Mouse (Mus musculus) forelimb bud, embryonic 11.5 days (tissue): ENCODE data around the gene Flvcr2.

ENCODE experiments used
- DNase-seq: peaks from one replicate; pipeline ENCODE4 v3.0.0-alpha.2; 2012; ENCODE audit warnings: low read depth, low spot score

The Flvcr2 gene

DNA sequence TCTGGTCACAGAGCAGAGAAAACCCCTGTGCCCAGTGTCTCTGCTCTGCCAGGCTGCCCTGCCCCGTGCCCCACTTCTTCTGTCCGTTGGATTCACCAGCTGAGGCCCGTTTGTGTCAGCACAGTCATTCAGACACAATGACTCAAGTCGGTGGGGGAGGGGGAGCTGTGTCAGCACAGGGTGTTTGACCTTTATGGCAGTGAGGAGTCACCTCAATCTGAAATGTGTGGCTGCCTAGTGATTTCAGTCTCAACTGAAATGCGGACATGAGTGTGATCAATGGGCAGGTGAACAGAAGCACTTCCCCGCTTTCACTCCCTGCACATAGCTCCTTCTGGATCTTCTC, 16.4 kb upstream of the Flvcr2 start:
- no peak for DNase-seq

DNA sequence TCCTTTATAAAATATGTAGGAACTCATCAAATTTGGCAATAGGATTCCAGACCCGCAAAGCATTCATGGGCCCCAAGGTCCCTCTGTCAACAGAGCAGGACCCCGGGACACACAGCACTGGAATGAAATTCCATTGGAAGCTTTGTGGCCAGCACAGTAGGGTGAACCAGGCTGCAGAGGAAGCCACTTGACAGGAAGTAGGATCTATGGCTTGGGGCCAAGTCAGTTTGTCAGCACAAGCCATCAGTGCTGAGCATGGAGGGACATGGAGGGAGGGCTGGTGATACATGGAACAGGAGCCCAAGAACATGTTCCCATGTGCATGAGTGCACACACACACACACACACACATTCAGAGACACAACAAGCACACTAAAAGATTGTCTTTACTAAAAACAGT, 10.1 kb upstream of the Flvcr2 start:
- no peak for DNase-seq

DNA sequence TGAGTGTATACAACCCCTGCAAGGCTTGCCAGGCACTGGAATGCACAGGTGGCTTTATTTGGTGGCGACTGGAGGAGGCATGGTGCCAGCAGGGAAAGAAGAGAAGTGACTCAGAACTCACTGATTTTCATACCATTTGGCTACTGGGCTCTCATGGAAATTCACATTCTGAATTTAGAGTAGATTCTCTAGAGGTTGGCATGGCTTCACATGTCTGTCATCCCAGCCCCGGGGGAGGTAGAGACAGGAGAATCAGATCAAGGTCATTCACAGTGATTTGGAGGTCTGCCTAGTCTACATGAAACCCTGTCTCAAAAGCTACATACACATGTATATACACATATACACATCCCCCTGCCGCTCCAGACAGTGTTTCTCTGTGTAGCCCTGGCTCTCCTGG, 9.4 kb upstream of the Flvcr2 start:
- DNase-seq = no peak

DNA sequence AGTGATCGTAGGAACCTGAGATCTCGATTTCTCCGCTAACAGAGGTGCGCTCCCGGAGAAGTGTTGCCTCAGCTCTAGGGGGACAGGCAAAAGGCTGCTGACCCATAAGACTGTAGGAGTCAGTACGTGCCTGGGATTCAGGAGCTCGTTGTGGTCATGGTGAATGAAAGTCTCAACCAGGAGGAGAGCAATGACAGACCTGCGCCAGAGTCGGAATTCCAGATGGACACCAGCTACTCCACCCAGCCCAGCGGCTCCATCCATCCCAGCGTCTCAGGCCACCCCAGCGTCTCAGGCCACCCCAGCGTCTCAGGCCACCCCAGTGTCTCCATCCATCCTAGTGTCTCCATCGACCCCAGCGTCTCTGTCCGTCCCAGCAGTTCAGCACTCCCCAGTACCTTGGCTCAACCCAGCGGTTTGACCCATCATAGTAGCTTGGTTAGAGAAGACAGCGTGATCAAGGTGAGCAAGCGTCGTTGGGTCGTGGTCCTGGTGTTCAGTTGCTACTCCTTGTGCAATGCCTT, 419 bp downstream of the Flvcr2 start:
- no peak for DNase-seq

DNA sequence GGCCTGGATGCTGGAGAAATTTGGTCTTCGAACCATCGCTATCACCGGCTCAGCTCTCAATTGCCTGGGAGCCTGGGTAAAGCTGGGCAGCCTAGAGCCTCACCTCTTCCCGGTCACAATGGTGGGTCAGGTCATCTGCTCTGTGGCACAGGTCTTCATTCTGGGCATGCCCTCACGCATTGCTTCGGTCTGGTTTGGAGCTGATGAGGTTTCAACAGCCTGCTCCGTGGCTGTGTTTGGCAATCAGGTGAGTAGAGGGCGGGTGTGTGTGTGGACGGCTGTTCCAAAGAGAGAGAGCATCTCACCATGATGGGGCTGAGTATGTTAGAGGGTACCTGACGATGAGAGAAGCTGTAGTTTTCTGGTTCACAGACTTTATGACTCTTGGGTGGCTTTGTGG, 1.0 kb downstream of the Flvcr2 start:
- no peak for DNase-seq

DNA sequence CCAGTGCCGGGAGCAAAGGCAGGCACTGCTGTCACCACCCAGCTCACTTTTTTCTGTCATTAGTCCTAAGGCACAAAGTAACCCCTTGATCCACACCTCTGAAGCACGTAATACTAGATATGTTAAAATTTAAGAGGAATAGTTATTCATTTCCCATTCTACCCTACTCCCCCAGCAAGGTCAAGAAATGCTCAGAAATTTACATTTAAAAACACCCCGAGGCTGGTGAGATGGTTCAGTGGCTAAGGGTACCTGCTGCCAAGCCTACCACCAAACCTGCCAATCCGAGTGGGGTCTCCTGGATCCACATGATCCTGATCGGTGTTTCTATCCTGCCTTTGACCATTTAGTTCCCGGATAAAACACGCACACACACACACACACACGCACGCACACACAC, 3.5 kb downstream of the Flvcr2 start:
- DNase-seq = no peak

DNA sequence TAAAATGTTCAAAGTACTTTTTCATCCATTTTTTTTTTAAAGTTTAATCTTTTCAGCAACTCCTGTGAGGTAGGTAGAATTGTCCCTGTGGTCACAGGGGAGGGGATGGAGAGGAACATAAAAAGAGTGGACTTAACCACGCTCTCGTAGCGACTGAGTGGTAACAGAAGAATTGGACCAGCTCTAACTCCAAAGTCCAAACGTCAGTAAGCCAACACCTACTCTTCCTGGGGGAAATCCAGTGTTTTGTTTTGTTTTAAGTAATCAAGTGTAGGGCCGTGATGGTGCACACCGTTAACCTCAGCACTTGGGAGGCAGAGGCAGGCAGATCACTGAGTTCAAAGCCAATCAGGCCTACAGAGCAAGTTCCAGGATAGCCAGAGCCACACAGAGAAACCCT, 5.8 kb downstream of the Flvcr2 start:
- DNase-seq = no peak

DNA sequence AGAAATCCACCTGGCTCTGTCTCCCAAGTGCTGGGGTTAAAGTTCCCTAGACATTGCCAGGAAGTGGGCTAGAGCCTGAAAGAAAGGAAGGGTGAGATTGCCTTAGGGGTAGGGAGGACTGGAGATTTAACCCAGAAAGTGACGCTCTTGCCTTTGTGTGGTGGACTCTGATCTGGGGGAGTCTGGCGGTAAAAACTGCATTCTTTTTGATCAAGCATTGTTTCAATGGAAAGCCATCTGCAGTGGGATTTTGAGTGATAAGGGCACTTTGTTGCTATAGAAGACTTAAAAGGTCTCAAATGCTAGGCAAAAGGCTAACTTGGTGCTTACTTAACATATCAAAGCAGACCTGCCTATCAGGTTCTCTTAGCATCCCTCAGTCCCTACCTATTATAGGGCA, 6.9 kb downstream of the Flvcr2 start:
- DNase-seq = no peak

DNA sequence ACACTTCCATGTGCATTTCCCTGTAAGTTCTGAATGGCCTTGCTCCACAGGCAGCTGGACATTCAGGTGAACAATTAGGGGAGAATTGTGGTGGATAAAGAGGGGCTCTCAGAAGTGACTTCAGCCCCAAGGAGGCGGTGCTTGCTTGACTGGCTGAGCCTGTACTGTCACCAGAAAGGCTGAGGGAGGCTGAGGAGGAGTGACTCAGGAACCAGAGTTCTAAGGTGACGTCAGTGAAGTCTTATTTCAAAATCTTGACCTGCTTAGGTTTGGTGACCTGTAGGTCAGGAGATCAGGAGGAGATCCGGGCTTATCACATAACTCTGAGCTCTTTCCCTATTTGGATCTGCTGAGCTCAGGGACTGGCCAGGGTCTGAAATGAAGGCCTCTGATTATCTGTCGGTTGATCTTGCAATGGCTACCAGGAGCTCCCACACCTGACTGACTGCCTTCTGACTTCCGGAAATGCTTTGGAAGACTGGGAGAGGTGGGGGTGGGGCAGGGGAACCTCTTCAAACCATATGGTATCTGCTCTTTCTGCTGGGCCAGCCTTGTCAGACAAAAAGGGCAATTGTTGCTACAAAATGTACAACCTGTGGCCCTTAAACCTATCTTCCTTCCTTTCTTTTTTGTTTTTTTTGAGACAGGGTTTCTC, 8.4 kb downstream of the Flvcr2 start:
- no peak for DNase-seq

DNA sequence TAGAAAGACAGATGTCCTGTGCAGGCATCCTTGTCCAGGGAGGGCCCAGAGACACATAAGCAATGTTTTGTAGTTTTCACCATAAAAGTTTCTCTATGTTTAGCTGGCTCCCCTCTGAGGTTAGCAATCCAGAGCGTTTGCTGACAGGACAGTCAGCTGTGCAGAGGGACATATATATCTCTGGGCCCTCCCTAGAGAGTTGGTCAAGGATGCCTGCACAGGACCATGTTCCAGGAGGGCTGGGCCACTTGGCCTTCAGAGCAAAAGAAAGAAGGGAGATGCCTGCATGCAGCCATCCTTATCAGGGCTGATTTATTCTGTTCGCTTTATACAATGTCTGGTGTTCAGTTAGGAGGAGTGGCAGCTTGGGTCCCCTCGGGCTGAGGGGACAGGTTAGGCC, 10.1 kb downstream of the Flvcr2 start:
- DNase-seq = no peak

DNA sequence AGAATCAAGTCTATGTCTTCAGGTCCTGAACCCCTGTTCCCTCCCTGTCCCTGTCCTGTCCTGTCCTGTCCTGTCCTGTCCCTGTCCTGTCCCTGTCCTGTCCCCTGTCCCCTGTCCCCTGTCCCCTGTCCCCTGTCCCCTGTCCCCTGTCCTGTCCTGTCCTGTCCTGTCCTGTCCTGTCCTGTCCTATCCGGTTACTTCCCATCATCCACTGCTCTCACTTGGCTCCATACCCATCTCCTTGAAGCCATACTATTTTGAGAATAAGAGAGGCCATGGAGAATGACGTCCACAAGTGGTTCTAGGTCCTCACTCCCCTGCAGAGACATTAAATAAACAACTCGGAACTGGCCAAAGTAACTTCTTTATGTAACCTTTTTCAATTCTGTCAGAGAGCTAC, 10.7 kb downstream of the Flvcr2 start:
- no peak for DNase-seq

DNA sequence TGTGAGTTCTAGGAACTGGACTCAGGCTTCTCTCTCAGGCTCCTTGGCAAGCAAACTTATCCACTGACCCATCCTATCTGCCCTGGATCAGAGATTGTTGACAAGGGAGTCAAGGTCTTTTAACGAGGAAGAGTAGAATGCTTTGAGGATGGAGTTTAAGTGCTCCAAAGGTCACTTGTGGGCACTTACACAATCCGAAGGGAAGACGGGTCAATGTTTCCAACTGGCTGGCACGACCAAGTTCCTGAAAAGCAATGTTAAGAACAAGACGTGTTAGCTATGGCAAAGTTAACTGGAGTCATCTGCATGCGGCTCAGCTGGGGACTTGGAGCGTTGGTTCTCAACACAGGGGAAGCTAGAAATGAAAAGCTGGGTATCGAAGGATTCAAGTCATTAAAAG, 12.4 kb downstream of the Flvcr2 start:
- DNase-seq = no peak

DNA sequence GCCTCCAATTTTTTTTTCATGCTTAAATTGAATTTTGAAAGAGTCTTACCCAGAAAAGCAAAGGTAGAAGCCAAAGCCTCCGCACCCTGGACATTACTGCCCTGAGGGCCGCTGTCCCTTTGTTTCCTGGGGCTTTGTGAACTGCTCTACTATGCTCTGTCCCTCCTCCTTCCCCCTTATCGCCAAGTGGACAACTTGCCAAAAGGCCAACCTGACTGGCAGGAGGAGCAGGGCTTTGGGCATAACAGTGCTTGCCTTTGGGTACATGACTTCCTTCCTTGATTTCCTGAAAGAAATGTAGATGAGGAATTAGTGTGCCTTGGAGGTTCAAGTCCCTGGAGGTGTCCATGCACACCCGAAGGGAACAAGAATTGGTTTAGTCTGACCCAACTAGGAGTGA, 15.1 kb downstream of the Flvcr2 start:
- DNase-seq = no peak

DNA sequence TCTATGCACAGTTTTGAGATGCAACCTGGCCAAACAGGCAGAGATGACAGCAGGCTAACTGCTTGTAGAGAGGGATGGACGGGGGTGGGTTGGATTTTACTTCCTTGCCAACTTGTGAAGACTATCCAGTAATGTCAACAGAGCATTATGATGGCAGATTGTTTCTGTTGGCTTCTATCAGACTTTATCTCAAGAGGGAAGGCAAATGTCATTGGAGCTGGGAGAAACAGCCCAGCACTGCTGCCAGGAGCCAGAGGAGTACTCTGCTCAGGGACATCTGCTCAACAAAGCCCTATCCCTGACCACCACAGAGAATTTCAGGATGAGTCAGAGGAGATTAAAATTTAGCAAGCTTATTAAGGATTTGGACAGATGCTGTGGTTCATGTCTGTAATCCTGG, 18.3 kb downstream of the Flvcr2 start:
- no peak for DNase-seq

DNA sequence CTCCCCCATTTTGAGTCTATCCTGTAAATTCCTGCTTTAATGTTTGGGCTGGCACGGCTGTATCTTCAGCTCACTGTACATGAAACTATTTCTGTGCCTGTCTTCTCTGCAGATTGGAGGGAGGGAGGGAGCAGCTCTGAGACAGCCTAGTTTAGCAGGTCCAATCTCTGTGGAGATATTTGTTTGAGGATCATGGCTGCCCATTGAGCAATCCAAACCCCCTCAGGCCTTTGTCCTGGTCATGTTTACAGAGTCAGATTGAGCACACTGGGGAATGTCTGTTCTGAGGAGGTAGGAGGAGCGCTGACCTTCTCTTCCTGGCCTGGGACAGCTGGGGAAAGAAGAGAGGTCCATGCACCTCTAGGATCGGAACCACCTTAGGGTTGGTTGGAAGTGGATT, 19.9 kb downstream of the Flvcr2 start:
- no peak for DNase-seq

DNA sequence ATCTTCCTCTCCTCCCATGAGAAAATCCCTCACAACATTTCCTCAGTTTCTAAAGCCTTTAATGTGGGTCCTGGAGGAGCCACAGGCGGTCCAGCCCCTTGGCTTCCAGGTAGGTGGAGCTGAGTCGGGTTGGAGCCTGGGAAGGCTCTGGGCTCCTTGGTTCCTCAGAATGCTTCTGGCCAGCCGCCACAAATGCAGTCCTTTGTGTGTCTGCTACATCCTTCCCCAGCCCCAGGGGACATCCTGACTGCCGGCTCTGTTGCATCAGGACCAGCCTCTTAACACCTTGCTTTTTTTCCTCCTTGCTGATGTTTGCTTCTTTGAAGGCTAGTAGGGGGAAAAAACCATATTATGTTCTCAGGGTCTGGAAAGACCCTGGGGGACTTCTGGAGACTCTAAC, 21.4 kb downstream of the Flvcr2 start:
- no peak for DNase-seq

DNA sequence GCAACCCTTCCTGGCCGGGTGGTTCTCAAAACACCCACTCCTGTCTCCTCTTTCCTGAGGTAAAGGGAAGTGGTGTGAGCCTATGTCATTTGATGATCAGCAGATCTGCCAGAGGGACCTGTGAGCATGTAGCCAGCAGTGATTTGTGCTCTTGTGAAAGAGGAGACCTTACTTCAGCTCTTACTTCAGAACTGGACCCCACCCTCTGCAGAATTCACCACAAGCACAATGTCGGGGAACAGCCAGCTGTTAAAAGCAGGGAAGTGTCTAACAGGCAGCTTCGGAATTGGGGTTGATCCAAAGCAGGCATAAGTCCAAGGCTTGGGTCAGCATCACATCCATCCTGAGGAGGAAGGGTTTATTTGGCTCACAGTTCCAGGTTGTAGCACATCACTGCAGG, 25.0 kb downstream of the Flvcr2 start:
- DNase-seq = no peak

DNA sequence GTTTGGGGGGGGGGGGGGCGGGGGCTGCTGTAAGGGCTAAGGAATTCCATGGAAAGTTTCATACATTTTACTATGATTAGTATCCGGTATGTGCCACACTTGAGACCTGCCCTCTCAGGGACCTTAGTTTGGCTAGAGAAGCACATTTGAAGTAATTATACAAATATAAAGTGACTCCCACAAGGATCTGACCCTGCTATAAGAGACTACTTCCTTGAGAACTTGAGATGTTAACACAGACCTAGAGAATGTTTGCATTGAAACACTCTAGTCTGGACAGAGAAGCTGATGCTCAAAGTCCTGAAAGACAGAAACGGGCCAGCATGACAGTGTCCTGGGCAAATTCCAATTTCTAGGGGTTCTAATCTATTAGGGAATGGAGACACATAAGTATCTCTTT, 32.6 kb downstream of the Flvcr2 start:
- no peak for DNase-seq

DNA sequence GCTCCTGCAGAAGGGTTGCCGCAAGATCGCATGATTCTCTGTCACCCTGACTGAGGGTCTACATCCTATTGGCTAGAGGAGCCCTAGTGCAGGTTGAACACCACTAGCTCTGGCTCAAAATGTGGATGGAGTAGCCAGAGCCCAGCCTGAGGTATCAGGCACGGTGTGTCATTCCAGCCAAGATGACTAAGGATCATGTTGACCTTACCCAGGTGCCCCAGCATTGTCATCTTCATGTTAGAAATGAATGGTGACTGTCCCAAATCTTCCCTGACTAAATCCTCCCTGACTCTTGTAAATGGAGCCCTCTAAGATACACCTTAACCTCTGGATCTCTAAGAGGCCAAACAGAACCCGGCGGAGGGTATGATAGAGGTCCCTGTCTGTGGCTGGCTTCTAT, 33.4 kb downstream of the Flvcr2 start:
- DNase-seq = no peak

DNA sequence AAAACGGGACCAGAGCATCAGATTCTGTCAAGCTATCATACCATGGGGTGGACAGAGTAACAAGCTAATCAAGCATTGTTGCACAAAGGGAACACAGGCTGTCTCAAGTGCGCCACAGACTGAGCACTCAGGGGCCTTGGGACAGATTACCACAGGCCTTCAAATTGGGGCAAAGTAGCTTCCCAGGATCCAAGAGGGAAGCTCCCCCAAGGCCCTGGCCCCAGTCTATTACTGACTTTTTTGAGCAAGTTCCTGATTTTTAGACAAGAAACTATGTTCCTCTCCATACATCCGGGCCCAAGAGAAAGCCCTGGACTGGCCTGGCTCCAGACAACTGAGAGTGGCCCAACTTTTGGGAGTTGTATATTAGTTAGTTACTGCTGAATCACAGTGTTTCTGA, 35.3 kb downstream of the Flvcr2 start:
- DNase-seq = no peak

DNA sequence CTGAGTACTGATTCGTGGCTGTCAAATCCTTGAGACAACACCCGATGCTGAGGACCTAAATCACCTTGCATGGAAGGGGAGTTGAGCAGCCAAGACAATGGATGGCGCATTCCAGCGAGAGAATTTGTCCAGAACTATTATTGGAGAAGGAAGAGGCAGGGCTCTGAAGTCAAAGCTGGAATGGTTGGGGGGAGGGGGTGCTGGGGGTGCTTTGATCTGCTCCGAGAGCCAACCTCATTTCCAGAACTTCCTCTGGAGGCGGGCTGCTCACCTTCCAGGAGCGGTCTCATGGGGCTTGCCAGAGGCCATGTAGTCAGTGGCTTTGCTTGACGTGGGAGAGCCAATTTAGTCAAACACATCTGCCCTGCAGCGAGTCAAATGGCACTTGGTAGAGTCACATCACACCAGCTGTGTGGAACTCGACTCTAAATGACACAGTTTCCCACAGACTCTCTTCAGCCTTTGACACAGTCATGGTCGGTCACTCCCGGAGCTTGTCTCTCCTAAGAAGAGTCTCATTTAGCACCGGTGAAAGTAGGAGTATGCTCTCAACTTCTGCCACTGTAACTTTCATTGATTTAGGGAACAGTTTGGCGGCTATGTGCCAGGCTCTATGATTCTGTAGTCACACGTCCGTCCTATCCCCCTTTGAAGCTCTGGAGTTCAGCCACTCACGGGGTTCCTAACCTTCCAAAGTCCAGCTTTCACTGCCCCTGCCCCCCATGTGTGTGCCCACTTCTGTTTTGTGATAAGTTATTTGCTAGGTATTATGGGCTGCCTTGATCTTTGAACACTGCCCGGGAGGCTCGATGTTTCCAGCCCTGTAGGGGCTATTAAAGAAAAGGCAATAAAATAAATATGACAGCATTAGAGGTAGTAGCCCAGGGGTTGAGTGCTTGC, 38.8 kb downstream of the Flvcr2 start:
- peak; percentile 26 for DNase-seq

DNA sequence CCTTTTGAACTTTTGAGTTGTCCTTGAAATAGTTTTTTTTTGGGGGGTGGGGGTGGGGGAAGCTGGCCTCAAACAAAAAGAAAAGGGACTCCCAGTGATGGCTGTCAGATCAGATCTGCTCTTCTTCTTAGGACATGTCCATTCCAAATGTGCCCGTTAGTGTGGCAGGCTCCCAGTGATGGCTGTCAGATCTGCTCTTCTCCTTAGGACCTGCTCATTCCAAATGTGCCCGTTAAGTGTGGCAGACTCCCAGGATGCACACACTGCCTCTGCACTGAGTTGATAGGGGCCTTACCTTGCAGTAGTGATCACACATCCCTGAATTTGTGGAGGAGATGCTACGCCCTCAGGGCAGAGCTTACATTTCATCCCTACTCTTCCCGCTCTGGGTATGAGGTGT, 45.8 kb downstream of the Flvcr2 start:
- no peak for DNase-seq

DNA sequence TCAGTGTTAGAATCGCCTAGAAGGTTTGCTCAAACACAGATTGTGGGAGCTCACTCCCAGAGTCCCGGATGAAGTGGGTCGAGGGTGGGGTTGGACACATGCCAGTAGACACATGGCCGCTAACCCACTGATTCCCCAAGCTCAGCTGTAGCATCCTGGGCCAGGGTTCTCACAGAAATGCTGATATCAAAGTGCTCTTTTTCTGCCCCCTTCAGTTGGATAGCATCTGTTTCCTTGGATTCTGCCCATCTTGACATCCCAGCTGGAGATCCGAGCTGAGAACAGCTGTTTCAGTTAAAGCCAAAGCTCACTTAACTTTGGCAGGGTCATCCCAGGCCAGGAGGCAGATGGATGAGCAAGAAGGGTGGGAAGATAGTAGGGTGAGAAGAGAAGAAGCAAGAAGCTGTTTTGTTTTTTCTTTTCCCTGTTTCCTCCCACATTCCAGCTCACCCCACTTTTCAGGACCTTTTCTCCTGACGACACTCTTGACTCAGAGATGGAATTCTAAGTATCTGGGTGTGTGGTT, 46.5 kb downstream of the Flvcr2 start:
- no peak for DNase-seq
